ENCODE assay signal across 9 mouse cellular contexts in genomic region chr2:129258475-129259211, GRCm38 (mm10). TPM values are rescaled to one million over a fixed set of nuclear protein-coding genes. Genes with fewer than 3 reads are reported as not detected.
DNase-seq lines count a peak whose midpoint lies in the region; ATAC-seq and TF ChIP-seq lines count a peak whose summit lies in the region.
"Had no signal": no experiment of that assay in that cellular context is flagged by ENCODE, and none has a peak within 500 bp of the region (broad histone marks: within the 10 kb centered on the region; RNA-seq: fewer than 3 reads in every experiment).

No protein-coding gene starts in this region.

- no peak overlapping the region for H3K4me2 ChIP-seq in embryonic facial prominence, embryonic 11.5 days (ENCODE audit: low read depth, low read length)
- no peak overlapping the region for H3K4me2 ChIP-seq in liver, embryonic 16.5 days (ENCODE audit: low read depth, low read length)
- H3K4me2 ChIP-seq in neural tube, embryonic 12.5 days (replicated peaks) = 0 out of 2 replicates have a peak overlapping the region, but pooled peaks have one; percentile 12

- 33% methylated on average over 7 of the region's 7 CpGs for whole genome bisulfite sequencing in embryonic facial prominence, embryonic 11.5 days
- WGBS in liver, embryonic 16.5 days (ENCODE audit: insufficient replicate concordance) = 38% methylated on average over 7 of the region's 7 CpGs
- WGBS in neural tube, embryonic 12.5 days = 38% methylated on average over 7 of the region's 7 CpGs
- WGBS in thymus, adult 2 months = 52% methylated on average over 7 of the region's 7 CpGs

- peak; percentile 77 for DNase-seq in adrenal gland, postnatal 10 days
- peak; percentile 91 for DNase-seq in embryonic facial prominence, embryonic 11.5 days (ENCODE audit: low spot score)
- DNase-seq in heart, postnatal 10 days = peak; percentile 83 to 90
- peak; percentile 78 for DNase-seq in layer of hippocampus, adult 11-12 months (ENCODE audit: low spot score)
- DNase-seq in thymus, adult 2 months = peak; percentile 71

- H3K36me3 ChIP-seq in embryonic facial prominence, embryonic 11.5 days (replicated peaks; ENCODE audit: control insufficient read depth, insufficient read depth, low read depth, low read length) = no peaks in the 10 kb centered on the region
- H3K36me3 ChIP-seq in liver, embryonic 16.5 days (ENCODE audit: control insufficient read depth, insufficient read depth) = no peaks in the 10 kb centered on the region
- H3K36me3 ChIP-seq in neural tube, embryonic 12.5 days = no peaks in the 10 kb centered on the region
- H3K36me3 ChIP-seq in thymus, adult 2 months (ENCODE audit: control insufficient read depth, insufficient read depth, low read length) = no peaks in the 10 kb centered on the region

- H3K9ac ChIP-seq in embryonic facial prominence, embryonic 11.5 days (replicated peaks; ENCODE audit: low read length) = no peak overlapping the region
- H3K9ac ChIP-seq in liver, embryonic 16.5 days (ENCODE audit: low read depth, low read length) = peak overlapping the region; percentile 11; the same call in 1 of the 2 replicates
- H3K9ac ChIP-seq in neural tube, embryonic 12.5 days = peak overlapping the region; percentile 18; the same call in 1 of the 2 replicates

- TF ChIP-seq CTCF in thymus, adult 2 months (IDR thresholded peaks at IDR 0.05; ENCODE audit: borderline replicate concordance, control insufficient read depth, extremely low read depth, insufficient read depth, low read length, poor library complexity) = no peak

- no peaks in the 10 kb centered on the region for H3K4me1 ChIP-seq in embryonic facial prominence, embryonic 11.5 days (ENCODE audit: control insufficient read depth, insufficient read depth, low read length)
- H3K4me1 ChIP-seq in liver, embryonic 16.5 days (ENCODE audit: control insufficient read depth, low read depth, low read length) = peaks cover 29% of the 10 kb centered on the region
- H3K4me1 ChIP-seq in neural tube, embryonic 12.5 days = no peaks in the 10 kb centered on the region
- no peaks in the 10 kb centered on the region for H3K4me1 ChIP-seq in thymus, adult 2 months (replicated peaks; ENCODE audit: control insufficient read depth, insufficient read depth, low read length)

- no peaks in the 10 kb centered on the region for H3K9me3 ChIP-seq in embryonic facial prominence, embryonic 11.5 days (replicated peaks; ENCODE audit: control insufficient read depth, low read length)
- no peaks in the 10 kb centered on the region for H3K9me3 ChIP-seq in liver, embryonic 16.5 days (replicated peaks; ENCODE audit: control insufficient read depth, low read length)
- no peaks in the 10 kb centered on the region for H3K9me3 ChIP-seq in neural tube, embryonic 12.5 days

- intact Hi-C loops in heart, postnatal 10 days (cut with DNase I) = loop anchor here (1.0 to 10.0 kb wide), 3 partner anchors 84 to 311 kb away; partner anchors contain the start of gene Polr1b

- H3K27me3 ChIP-seq in embryonic facial prominence, embryonic 11.5 days (ENCODE audit: control insufficient read depth, insufficient read depth, low read length) = no peaks in the 10 kb centered on the region
- H3K27me3 ChIP-seq in liver, embryonic 16.5 days (ENCODE audit: control insufficient read depth, insufficient read depth, low read depth, low read length) = no peaks in the 10 kb centered on the region
- no peaks in the 10 kb centered on the region for H3K27me3 ChIP-seq in neural tube, embryonic 12.5 days (replicated peaks)
- H3K27me3 ChIP-seq in thymus, adult 2 months (ENCODE audit: control insufficient read depth, insufficient read depth, low read length) = no peaks in the 10 kb centered on the region

- no peak for TF ChIP-seq POLR2A in thymus, adult 2 months (IDR thresholded peaks at IDR 0.05; ENCODE audit: control insufficient read depth, extremely low read depth, insufficient read depth, low read length, poor library complexity)

- ATAC-seq in CD4-positive, CD25-positive, alpha-beta regulatory T cell, adult 4 months = peak; percentile 93
- peak; percentile 72; the same call in 1 of the 2 replicates for ATAC-seq in embryonic facial prominence, embryonic 11.5 days (replicated peaks; ENCODE audit: insufficient number of reproducible peaks, low FRiP score, low TSS enrichment, low read depth)
- ATAC-seq in liver, embryonic 16.5 days (ENCODE audit: low read depth) = peak; percentile 37
- ATAC-seq in neural tube, embryonic 12.5 days (ENCODE audit: low FRiP score, low read depth) = peak; percentile 73

- no peak overlapping the region for H3K4me3 ChIP-seq in embryonic facial prominence, embryonic 11.5 days (ENCODE audit: low read depth, low read length)
- H3K4me3 ChIP-seq in liver, embryonic 16.5 days (ENCODE audit: low read depth, low read length) = no peak overlapping the region
- no peak overlapping the region for H3K4me3 ChIP-seq in neural tube, embryonic 12.5 days
- no peak overlapping the region for H3K4me3 ChIP-seq in thymus, adult 2 months (ENCODE audit: control insufficient read depth, insufficient read depth, low read length)

- H3K27ac ChIP-seq in embryonic facial prominence, embryonic 11.5 days (replicated peaks; ENCODE audit: low read depth, low read length) = no peak overlapping the region
- H3K27ac ChIP-seq in liver, embryonic 16.5 days (ENCODE audit: low read length) = no peak overlapping the region
- no peak overlapping the region for H3K27ac ChIP-seq in neural tube, embryonic 12.5 days
- H3K27ac ChIP-seq in thymus, adult 2 months (ENCODE audit: control insufficient read depth, insufficient read depth, low read length) = no peak overlapping the region

RNA-seq across cellular contexts. Expression of gene Ckap2l, which starts 38.4 kb away (rescaled TPM):
- 1 to 10 TPM; 3.7 to 8.0 TPM for polyA plus RNA-seq in CD4-positive, CD25-positive, alpha-beta regulatory T cell, adult 4 months (2017; shearing (Covaris generic))
- 10 to 100 TPM in 1 of 2 experiments, 1 to 10 TPM in 1; 9.9 to 11.7 TPM for total RNA-seq in adrenal gland, postnatal 10 days (2021)
- 101 and 111 TPM in 2 replicates for polyA plus RNA-seq in embryonic facial prominence, embryonic 11.5 days (2014; fragmentation: Nextera tagmentation; extraction: Ambion mirVana)
- 10 to 100 TPM; 11.8 to 13.4 TPM for total RNA-seq in heart, postnatal 10 days (2021)
- polyA plus RNA-seq in liver, embryonic 16.5 days (2015; fragmentation: Nextera tagmentation; extraction: Ambion mirVana) = 24.6 and 27.2 TPM in 2 replicates
- 28.5 and 37.9 TPM in 2 replicates for polyA plus RNA-seq in neural tube, embryonic 12.5 days (2016; fragmentation: Nextera tagmentation; extraction: Ambion mirVana)
- 5.1 and 7.5 TPM in 2 replicates for polyA plus RNA-seq in thymus, adult 2 months (2012; rRNA removed)
- total RNA-seq: gastrocnemius, adult 8-10 months had no signal

RNA-seq across cellular contexts. Expression of gene Il1a, which starts 51.1 kb away (rescaled TPM):
- not detected for polyA plus RNA-seq in CD4-positive, CD25-positive, alpha-beta regulatory T cell, adult 4 months (2017; shearing (Covaris generic))
- 1 to 10 TPM in 1 of 2 experiments, under 1 TPM in 1; 0.73 to 1.2 TPM for total RNA-seq in adrenal gland, postnatal 10 days (2021)
- 0.13 TPM in 1 of 2 replicates, not detected in the other for polyA plus RNA-seq in embryonic facial prominence, embryonic 11.5 days (2014; fragmentation: Nextera tagmentation; extraction: Ambion mirVana)
- total RNA-seq in heart, postnatal 10 days (2021) = under 1 TPM in 1 of 2 experiments, not detected in 1; 0.12 TPM
- polyA plus RNA-seq in liver, embryonic 16.5 days (2015; fragmentation: Nextera tagmentation; extraction: Ambion mirVana) = 3.7 and 4.2 TPM in 2 replicates
- 0.11 and 0.28 TPM in 2 replicates for polyA plus RNA-seq in neural tube, embryonic 12.5 days (2016; fragmentation: Nextera tagmentation; extraction: Ambion mirVana)
- polyA plus RNA-seq in thymus, adult 2 months (2012; rRNA removed) = 1.1 and 1.5 TPM in 2 replicates
- total RNA-seq: gastrocnemius, adult 8-10 months had no signal

Comparison
In these comparisons a context has a peak if more than half of its experiments do, and no peak if none do; other contexts are left out.
1. ATAC-seq: peak in every context shown above with its lines; median percentile 93 in CD4-positive, CD25-positive, alpha-beta regulatory T cell, adult 4 months; 73 in neural tube, embryonic 12.5 days; 72 in embryonic facial prominence, embryonic 11.5 days; 37 in liver, embryonic 16.5 days.